In genomic region chr2:155308936-155309592, GRCm38 (mm10) we compare ENCODE assay signal across 8 mouse cellular contexts. TPM values are rescaled to one million over a fixed set of nuclear protein-coding genes. Genes with fewer than 3 reads are reported as not detected.
A peak's percentile ranks its signal among the peaks of the same experiment; 100 is the strongest.
DNase-seq lines count a peak whose midpoint lies in the region; ATAC-seq and TF ChIP-seq lines count a peak whose summit lies in the region.

No protein-coding gene starts in this region.

- no peak overlapping the region for H3K4me3 ChIP-seq in liver, postnatal 0 days (ENCODE audit: low read depth, low read length)
- no peak overlapping the region for H3K4me3 ChIP-seq in liver, embryonic 12.5 days
- H3K4me3 ChIP-seq in midbrain, embryonic 15.5 days = no peak overlapping the region

- DNase-seq in liver, postnatal 0 days = no peak
- peak; percentile 61 for DNase-seq in brain, adult 2 months (ENCODE audit: low read depth, low spot score)
- peak; percentile 50 for DNase-seq in gastrocnemius, postnatal 14 days
- DNase-seq in kidney, adult 9 months = peak; percentile 54
- no peak for DNase-seq in thymus, adult 18-20 months
- DNase-seq in right cerebral cortex, postnatal 14 days = no peak

- H3K4me1 ChIP-seq in liver, postnatal 0 days (ENCODE audit: insufficient read depth) = no peaks in the 10 kb centered on the region
- H3K4me1 ChIP-seq in liver, embryonic 12.5 days = no peaks in the 10 kb centered on the region
- no peaks in the 10 kb centered on the region for H3K4me1 ChIP-seq in midbrain, embryonic 15.5 days

- 63% methylated on average over 3 of the region's 3 CpGs for WGBS in liver, postnatal 0 days (ENCODE audit: insufficient replicate concordance)
- WGBS in liver, embryonic 12.5 days (ENCODE audit: insufficient replicate concordance) = 53% methylated on average over 3 of the region's 3 CpGs
- 31% methylated on average over 3 of the region's 3 CpGs for WGBS in midbrain, embryonic 15.5 days

- ATAC-seq in liver, postnatal 0 days = peak; percentile 35; the same call in 1 of the 2 replicates
- ATAC-seq in liver, embryonic 12.5 days = no peak
- no peak for ATAC-seq in midbrain, embryonic 15.5 days (replicated peaks)

- H3K27me3 ChIP-seq in liver, postnatal 0 days (ENCODE audit: insufficient read depth, low read length) = no peaks in the 10 kb centered on the region
- H3K27me3 ChIP-seq in liver, embryonic 12.5 days (replicated peaks) = no peaks in the 10 kb centered on the region
- no peaks in the 10 kb centered on the region for H3K27me3 ChIP-seq in midbrain, embryonic 15.5 days (replicated peaks)

- no peaks in the 10 kb centered on the region for H3K9me3 ChIP-seq in liver, postnatal 0 days (ENCODE audit: low read length)
- no peaks in the 10 kb centered on the region for H3K9me3 ChIP-seq in liver, embryonic 12.5 days (replicated peaks)
- H3K9me3 ChIP-seq in midbrain, embryonic 15.5 days = no peaks in the 10 kb centered on the region

- H3K9ac ChIP-seq in liver, postnatal 0 days (replicated peaks) = no peak overlapping the region
- H3K9ac ChIP-seq in liver, embryonic 12.5 days = no peak overlapping the region
- no peak overlapping the region for H3K9ac ChIP-seq in midbrain, embryonic 15.5 days

- peaks cover 18% of the 10 kb centered on the region for H3K36me3 ChIP-seq in liver, postnatal 0 days (replicated peaks; ENCODE audit: insufficient read depth, low read length)
- peaks cover 46% of the 10 kb centered on the region for H3K36me3 ChIP-seq in liver, embryonic 12.5 days
- H3K36me3 ChIP-seq in midbrain, embryonic 15.5 days (replicated peaks) = peaks cover 8% of the 10 kb centered on the region; the same call in 1 of the 2 replicates

- intact Hi-C loops in gastrocnemius, postnatal 14 days (cut with DNase I; ENCODE audit: low total_unique reads) = no loop called here

- peak; percentile 49 for TF ChIP-seq CTCF in liver, postnatal 0 days (IDR thresholded peaks at IDR 0.05; ENCODE audit: low read depth)

- H3K4me2 ChIP-seq in liver, postnatal 0 days (ENCODE audit: low read depth, low read length) = no peak overlapping the region
- H3K4me2 ChIP-seq in liver, embryonic 12.5 days = no peak overlapping the region
- H3K4me2 ChIP-seq in midbrain, embryonic 15.5 days = no peak overlapping the region

- H3K27ac ChIP-seq in liver, postnatal 0 days (ENCODE audit: low read depth) = no peak overlapping the region
- no peak overlapping the region for H3K27ac ChIP-seq in liver, embryonic 12.5 days
- 0 out of 2 replicates have a peak overlapping the region, but pooled peaks have one; percentile 7 for H3K27ac ChIP-seq in midbrain, embryonic 15.5 days

- no peak for TF ChIP-seq EP300 in liver, postnatal 0 days (IDR thresholded peaks at IDR 0.05; ENCODE audit: low read depth)

RNA-seq across cellular contexts. Expression of gene Map1lc3a, which starts 33.0 kb away (rescaled TPM):
- polyA plus RNA-seq in liver, postnatal 0 days (2015; fragmentation: Nextera tagmentation; extraction: Ambion mirVana) = 68.0 and 83.2 TPM in 2 replicates
- 27.4 and 28.9 TPM in 2 replicates for polyA plus RNA-seq in liver, embryonic 12.5 days (2016; fragmentation: Nextera tagmentation; extraction: Ambion mirVana)
- total RNA-seq in gastrocnemius, postnatal 14 days (2021) = 100 to 1,000 TPM; 152 to 162 TPM
- 581 and 595 TPM in 2 replicates for polyA plus RNA-seq in midbrain, embryonic 15.5 days (2015; fragmentation: Nextera tagmentation; extraction: Ambion mirVana)

RNA-seq across cellular contexts. Expression of gene Pigu, which starts 48.2 kb away (rescaled TPM):
- polyA plus RNA-seq in liver, postnatal 0 days (2015; fragmentation: Nextera tagmentation; extraction: Ambion mirVana) = 15.3 and 15.9 TPM in 2 replicates
- polyA plus RNA-seq in liver, embryonic 12.5 days (2016; fragmentation: Nextera tagmentation; extraction: Ambion mirVana) = 29.0 and 29.5 TPM in 2 replicates
- 10 to 100 TPM; 22.2 to 24.0 TPM for total RNA-seq in gastrocnemius, postnatal 14 days (2021)
- polyA plus RNA-seq in midbrain, embryonic 15.5 days (2015; fragmentation: Nextera tagmentation; extraction: Ambion mirVana) = 62.0 and 63.8 TPM in 2 replicates

Comparison
In these comparisons a context has a peak if more than half of its experiments do, and no peak if none do; other contexts are left out.
1. DNase-seq: peak in brain, adult 2 months (single experiment), gastrocnemius, postnatal 14 days (single experiment) and kidney, adult 9 months (single experiment); none in liver, postnatal 0 days (single experiment), thymus, adult 18-20 months (0 of 2) and right cerebral cortex, postnatal 14 days (single experiment).